Mouse (Mus musculus) hematopoietic multipotent progenitor cell, adult 10-12 weeks (in vitro differentiated cells): ENCODE measurements around the gene Ccdc137. TPM values are rescaled to one million over a fixed set of nuclear protein-coding genes. Genes with fewer than 3 reads are reported as not detected.

Experiments used
- polyA plus RNA-seq: library from polyadenylated mRNA; stranded (reverse); fragments of >175 nt; gene quantifications from 2 replicates; pipeline ENCODE4 v1.2.3, GENCODE M21; 2012; ENCODE audit warnings: low replicate concordance

Ccdc137 gene
- 20.5 and 30.8 TPM in 2 replicates for polyA plus RNA-seq

GRCm38 (mm10) chr11:120457772-120458751 lies at the start of gene Ccdc137, which contains the start of gene Oxld1:
TSS of gene Ccdc137 (plus strand) at chr11:120458115.
TSS of gene Oxld1 (minus strand) at chr11:120458068.

GRCm38 (mm10) chr11:120437152-120437856 lies 20.6 kb upstream of the Ccdc137 start, which contains the start of gene Nploc4:
TSS of gene Nploc4 (minus strand) at chr11:120437708.

GRCm38 (mm10) chr11:120442344-120442743 lies 15.6 kb upstream of the Ccdc137 start, which contains the start of gene Tspan10:
TSS of gene Tspan10 (plus strand) at chr11:120442644.

GRCm38 (mm10) chr11:120453306-120453705 lies 4.6 kb upstream of the Ccdc137 start, which contains the start of gene Pde6g:
TSS of gene Pde6g (minus strand) at chr11:120453500.

GRCm38 (mm10) chr11:120467051-120467735 lies 9.3 kb downstream of the Ccdc137 start, which contains the start of gene Arl16:
TSS of gene Arl16 (minus strand) at chr11:120467607.

GRCm38 (mm10) chr11:120484265-120484981 lies 26.5 kb downstream of the Ccdc137 start, which contains the start of gene Mrpl12:
TSS of gene Mrpl12 (plus strand) at chr11:120484613.

GRCm38 (mm10) chr11:120491317-120492023 lies 33.6 kb downstream of the Ccdc137 start, which contains the start of gene Slc25a10:
TSS of gene Slc25a10 (plus strand) at chr11:120491840.

Other genes with a start within 250 kb of the Ccdc137 start
- gene Bahcc1, start 225.2 kb upstream of the Ccdc137 start, polyA plus RNA-seq = 3.3 and 4.0 TPM in 2 replicates
- 867 and 988 TPM in 2 replicates for gene Actg1, start 109.6 kb upstream of the Ccdc137 start, polyA plus RNA-seq
- gene Fscn2, start 96.6 kb upstream of the Ccdc137 start, polyA plus RNA-seq = 0.08 TPM in 1 of 2 replicates, not detected in the other
- 21.3 and 34.2 TPM in 2 replicates for gene Faap100, start 79.4 kb upstream of the Ccdc137 start, polyA plus RNA-seq
- 61.4 and 65.9 TPM in 2 replicates for gene Nploc4, start 20.4 kb upstream of the Ccdc137 start, polyA plus RNA-seq
- 0.07 TPM in 1 of 2 replicates, not detected in the other for gene Tspan10, start 15.5 kb upstream of the Ccdc137 start, polyA plus RNA-seq
- gene Pde6g, start 4.6 kb upstream of the Ccdc137 start, polyA plus RNA-seq = 0.13 and 0.58 TPM in 2 replicates
- 10.5 and 12.8 TPM in 2 replicates for gene Oxld1, start within 50 bp of the Ccdc137 start, polyA plus RNA-seq
- gene Arl16, start 9.5 kb downstream of the Ccdc137 start, polyA plus RNA-seq = 27.3 and 31.8 TPM in 2 replicates
- gene Mrpl12, start 26.5 kb downstream of the Ccdc137 start, polyA plus RNA-seq = 130 and 185 TPM in 2 replicates
- 27.5 and 43.7 TPM in 2 replicates for gene Slc25a10, start 33.7 kb downstream of the Ccdc137 start, polyA plus RNA-seq
- not detected in 2 replicates for gene Gcgr, start 72.6 kb downstream of the Ccdc137 start, polyA plus RNA-seq
- 130 and 145 TPM in 2 replicates for gene Mcrip1, start 91.6 kb downstream of the Ccdc137 start, polyA plus RNA-seq
- not detected in 2 replicates for gene Ppp1r27, start 93.0 kb downstream of the Ccdc137 start, polyA plus RNA-seq
- 322 and 696 TPM in 2 replicates for gene P4hb, start 115.1 kb downstream of the Ccdc137 start, polyA plus RNA-seq
- 989 and 1,139 TPM in 2 replicates for gene Arhgdia, start 123.5 kb downstream of the Ccdc137 start, polyA plus RNA-seq
- gene Alyref, start 140.2 kb downstream of the Ccdc137 start, polyA plus RNA-seq = 123 and 133 TPM in 2 replicates
- gene Anapc11, start 140.3 kb downstream of the Ccdc137 start, polyA plus RNA-seq = 30.2 and 93.3 TPM in 2 replicates
- gene Npb, start 150.4 kb downstream of the Ccdc137 start, polyA plus RNA-seq = 3.7 and 6.2 TPM in 2 replicates
- gene Pcyt2, start 159.8 kb downstream of the Ccdc137 start, polyA plus RNA-seq = 62.9 and 99.6 TPM in 2 replicates
- gene Sirt7, start 167.1 kb downstream of the Ccdc137 start, polyA plus RNA-seq = 225 and 508 TPM in 2 replicates
- gene Mafg, start 175.5 kb downstream of the Ccdc137 start, polyA plus RNA-seq = 42.4 and 46.3 TPM in 2 replicates
- gene Pycr1, start 185.7 kb downstream of the Ccdc137 start, polyA plus RNA-seq = 1.2 and 1.3 TPM in 2 replicates
- 0.42 and 1.4 TPM in 2 replicates for gene Myadml2, start 190.0 kb downstream of the Ccdc137 start, polyA plus RNA-seq
- gene Notum, start 203.1 kb downstream of the Ccdc137 start, polyA plus RNA-seq = not detected in 2 replicates
- gene Aspscr1, start 214.9 kb downstream of the Ccdc137 start, polyA plus RNA-seq = 214 and 360 TPM in 2 replicates